Mouse (Mus musculus) midbrain, embryonic 12.5 days (tissue): Measurements from ENCODE around the gene Wwc1. TPM values are rescaled to one million over a fixed set of nuclear protein-coding genes. Genes with fewer than 3 reads are reported as not detected.
"Not testable (repeated sequence)": the region's sequence is repeated elsewhere in the genome, so short reads cannot be mapped to it uniquely, and the experiment has no call there.

Source experiments
- ATAC-seq: fragments of 200-750 bp; cut with Nextera tagmentation; 2 replicates; pipeline ENCODE4 v1.8.0; 2017; ENCODE audit warnings: low read depth, moderate TSS enrichment, moderate library complexity; ENCODE audit not compliant: low FRiP score
- H3K27ac ChIP-seq: fragments of 300-500 bp; sonication (generic); replicated peaks from 2 replicates; pipeline ENCODE4 v1.5.1; 2016; ENCODE audit warnings: mild to moderate bottlenecking
- H3K27me3 ChIP-seq: fragments of 300-500 bp; sonication (generic); 2 replicates; pipeline ENCODE4 v1.6.1; 2016; ENCODE audit warnings: mild to moderate bottlenecking
- H3K36me3 ChIP-seq: fragments of 300-500 bp; sonication (generic); 2 replicates; pipeline ENCODE4 v1.6.1; 2016
- H3K4me1 ChIP-seq: fragments of 300-500 bp; sonication (generic); 2 replicates; pipeline ENCODE4 v1.6.1; 2016
- H3K4me2 ChIP-seq: fragments of 300-500 bp; sonication (generic); replicated peaks from 2 replicates; pipeline ENCODE4 v1.6.1; 2016; ENCODE audit warnings: mild to moderate bottlenecking, moderate library complexity
- H3K4me3 ChIP-seq: fragments of 300-500 bp; sonication (generic); 2 replicates; pipeline ENCODE4 v1.5.1; 2016; ENCODE audit warnings: mild to moderate bottlenecking
- H3K9ac ChIP-seq: fragments of 300-500 bp; sonication (generic); replicated peaks from 2 replicates; pipeline ENCODE4 v1.6.1; 2016; ENCODE audit warnings: mild to moderate bottlenecking, moderate library complexity
- H3K9me3 ChIP-seq: fragments of 300-500 bp; sonication (generic); 2 replicates; pipeline ENCODE4 v1.6.1; 2016; ENCODE audit warnings: mild to moderate bottlenecking
- WGBS: fragments of 180-500 bp; shearing (Covaris S2); methylation state at CpG from one replicate; pipeline ENCODE4 v1.1.7; 2016; 5-methylcytosine and 5-hydroxymethylcytosine counted together
- polyA plus RNA-seq: library from polyadenylated mRNA; unstranded; fragments of >200 nt; fragmentation: Nextera tagmentation; extraction: Ambion mirVana; gene quantifications from 2 replicates; pipeline ENCODE4 v1.2.1, GENCODE M21; 2016

Wwc1 gene
- polyA plus RNA-seq, 1 experiment from 2014 or later, result 7.4 TPM

GRCm38 (mm10) chr11:35798874-35799273, 181.5 kb downstream of the Wwc1 start, which contains the start of gene Fbll1:
Gene Fbll1 (minus strand): TSS chr11:35798884.
- Histone ChIP-seq H3K4me1 (peaks cover 12% of the 10 kb centered on the region; the same call in 1 of the 2 replicates), H3K4me2 (peak within 1 kb of the TSS; percentile 94), H3K27ac (peak within 1 kb of the TSS; percentile 79), H3K27me3 (peaks cover 59% of the 10 kb centered on the region), H3K9me3 (no peaks in the 10 kb centered on the region), H3K36me3 (no peaks in the 10 kb centered on the region), H3K9ac (peak within 1 kb of the TSS; percentile 74), H3K4me3 (peak within 1 kb of the TSS; percentile 79)
- 9% methylated on average over 11 of the region's 11 CpGs for WGBS
- ATAC-seq, result 0 out of 2 replicates have a peak, but pooled peaks have one; percentile 35

DNA sequence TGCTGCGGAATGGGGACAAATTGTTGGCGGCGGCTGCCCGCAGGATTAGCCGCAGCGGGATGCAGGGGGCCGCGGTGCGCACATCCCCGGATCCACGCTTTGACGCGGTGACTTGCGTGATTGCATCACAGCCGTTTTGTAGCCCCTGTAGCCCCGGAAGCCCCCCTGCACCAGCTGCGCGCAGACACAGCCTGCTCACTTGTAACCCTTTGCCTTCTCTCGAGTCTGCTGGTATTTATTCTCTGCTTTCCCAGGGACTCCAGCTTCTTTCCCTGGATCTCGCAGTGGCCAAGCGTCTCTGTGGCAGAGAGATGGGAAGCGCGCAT, 181.9 kb downstream of the Wwc1 start:
- Histone ChIP-seq H3K27me3 (peaks cover 60% of the 10 kb centered on the region), H3K36me3 (no peaks in the 10 kb centered on the region), H3K9me3 (no peaks in the 10 kb centered on the region), H3K4me3 (peak overlapping the region; percentile 79), H3K4me1 (peaks cover 12% of the 10 kb centered on the region; the same call in 1 of the 2 replicates), H3K4me2 (peak overlapping the region; percentile 94), H3K9ac (peak overlapping the region; percentile 74), H3K27ac (peak overlapping the region; percentile 79)
- ATAC-seq, result peak; percentile 84
- 2% methylated on average over 23 of the region's 23 CpGs for WGBS

DNA sequence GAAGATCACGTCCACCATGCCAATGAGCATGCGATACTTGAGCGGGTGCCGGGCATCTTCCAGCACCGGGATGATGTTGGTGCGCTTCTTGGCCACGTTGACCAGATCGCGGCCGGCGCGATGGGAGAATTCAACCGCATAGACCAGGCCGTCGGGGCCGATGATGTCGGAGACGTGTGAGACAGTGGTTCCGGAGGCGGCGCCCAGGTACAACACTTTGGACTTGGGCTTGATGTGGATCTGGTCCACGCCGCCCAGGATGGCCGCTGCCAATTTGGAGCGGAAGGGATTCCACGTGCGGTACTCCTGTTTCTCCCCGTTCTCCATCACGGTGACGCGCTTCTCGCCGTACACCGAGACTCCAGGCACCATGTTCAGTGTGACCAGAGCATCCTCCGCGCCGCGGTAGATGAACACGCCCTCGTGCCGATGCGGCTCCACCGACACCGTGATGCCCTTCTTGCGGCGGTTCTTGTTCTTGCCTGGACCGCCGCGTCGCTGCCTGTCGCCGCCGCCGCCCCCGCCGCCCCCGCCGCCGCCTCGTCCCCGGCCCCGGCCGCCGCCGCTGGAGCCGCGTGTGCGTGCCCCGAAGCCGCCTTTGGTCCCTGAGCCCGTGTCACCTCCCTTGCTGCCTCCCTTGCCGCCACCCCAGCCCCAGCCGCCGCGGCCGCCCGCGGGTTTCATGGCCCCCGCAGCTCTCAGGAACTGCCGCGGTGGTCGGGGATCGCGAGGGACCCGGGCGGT, 182.4 kb downstream of the Wwc1 start:
- 3% methylated on average over 83 of the region's 86 CpGs for WGBS
- Histone ChIP-seq H3K27me3 (peaks cover 60% of the 10 kb centered on the region), H3K27ac (peak overlapping the region; percentile 79), H3K9ac (peak overlapping the region; percentile 74), H3K36me3 (no peaks in the 10 kb centered on the region), H3K4me1 (peaks cover 12% of the 10 kb centered on the region; the same call in 1 of the 2 replicates), H3K9me3 (no peaks in the 10 kb centered on the region), H3K4me3 (peak overlapping the region; percentile 79), H3K4me2 (peak overlapping the region; percentile 94)
- ATAC-seq, result peak; percentile 65

- not testable (repeated sequence) for H3K4me3 ChIP-seq, H3K27ac ChIP-seq, H3K4me1 ChIP-seq, ATAC-seq, H3K9ac ChIP-seq, H3K9me3 ChIP-seq, H3K4me2 ChIP-seq
- peaks cover 15% of the 10 kb centered on the region for H3K36me3 ChIP-seq
- peaks cover 36% of the 10 kb centered on the region for H3K27me3 ChIP-seq
- WGBS, result 89% methylated on average over 5 of the region's 5 CpGs
Measured at GRCm38 (mm10) chr11:35792800-35793199, 187.5 kb downstream of the Wwc1 start.

DNA sequence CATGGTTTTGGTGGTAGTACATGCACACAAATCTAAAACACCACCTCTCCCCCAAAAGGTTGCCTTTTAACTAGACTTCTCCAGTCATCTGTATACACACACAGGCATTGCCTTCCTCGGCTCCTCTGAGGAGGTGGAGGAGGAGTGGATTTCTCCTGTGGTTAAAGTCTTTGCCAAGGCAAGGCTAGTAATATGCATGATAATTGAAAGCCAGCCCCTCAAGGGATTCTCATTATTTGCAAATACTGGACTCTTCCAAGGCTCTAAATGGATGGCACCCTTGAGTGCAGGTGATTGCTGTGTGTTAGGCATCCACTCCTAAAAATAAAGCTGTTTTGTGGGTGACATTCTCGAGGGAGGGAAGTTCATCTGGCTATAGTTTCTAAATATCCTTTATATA, 191.9 kb downstream of the Wwc1 start:
- Histone ChIP-seq H3K4me2 (no peak overlapping the region), H3K4me1 (no peaks in the 10 kb centered on the region)
- WGBS, result 53% methylated on average over 2 of the region's 2 CpGs

More for the DNA sequence above, 191.9 kb downstream of the Wwc1 start:
- Histone ChIP-seq H3K36me3 (peaks cover 36% of the 10 kb centered on the region), H3K9ac (no peak overlapping the region), H3K4me3 (no peak overlapping the region), H3K27me3 (no peaks in the 10 kb centered on the region), H3K9me3 (no peaks in the 10 kb centered on the region), H3K27ac (no peak overlapping the region)
- no peak for ATAC-seq

Other genes starting within 250 kb of the Wwc1 start
- gene Pank3, start 211.0 kb downstream of the Wwc1 start, polyA plus RNA-seq, result 30.0 and 33.9 TPM in 2 replicates
- gene Fbll1, start 181.6 kb downstream of the Wwc1 start, polyA plus RNA-seq, result 9.0 and 11.1 TPM in 2 replicates
- gene Rars, start 146.0 kb downstream of the Wwc1 start, polyA plus RNA-seq, result 81.2 and 85.0 TPM in 2 replicates